Mouse (Mus musculus) small intestine, adult 2 months (tissue): Measurements from ENCODE around the gene Aprt.

Experiments used
- CTCF ChIP-seq: fragments of 200-500 bp; IDR thresholded peaks from 2 replicates; pipeline ENCODE4 v1.5.1; 2012; ENCODE audit warnings: low read depth, mild to moderate bottlenecking, control low read depth, inconsistent platforms, low read length, moderate library complexity, mixed read lengths; ENCODE audit not compliant: insufficient replicate concordance, insufficient read length; ENCODE audit errors: extremely low read depth
- POLR2A ChIP-seq: fragments of 200-500 bp; IDR thresholded peaks from 2 replicates; pipeline ENCODE4 v1.6.1; 2012; ENCODE audit warnings: low read depth, mild to moderate bottlenecking, control low read depth, inconsistent platforms, low read length, moderate library complexity

GRCm38 (mm10) chr8:122548331-122548730 is 28.4 kb downstream of the Aprt start:
- no peak for TF ChIP-seq CTCF
- no peak for TF ChIP-seq POLR2A
